Mouse (Mus musculus) lung, embryonic 15.5 days (tissue): Measurements from ENCODE around the gene Acsf2. TPM values are rescaled to one million over a fixed set of nuclear protein-coding genes. Genes with fewer than 3 reads are reported as not detected.
A peak's percentile ranks its signal among the peaks of the same experiment; 100 is the strongest.

ENCODE experiments used
- ATAC-seq: fragments of 200-750 bp; cut with Nextera tagmentation; 2 replicates; pipeline ENCODE4 v1.8.0; 2017; ENCODE audit warnings: moderate number of reproducible peaks, borderline replicate concordance; ENCODE audit not compliant: low FRiP score, low TSS enrichment; ENCODE audit errors: extremely low read depth
- H3K27ac ChIP-seq: fragments of 300-500 bp; sonication (generic); 2 replicates; pipeline ENCODE4 v1.5.1; 2015; ENCODE audit warnings: moderate library complexity, mild to moderate bottlenecking, inconsistent platforms
- H3K27me3 ChIP-seq: fragments of 300-500 bp; sonication (generic); 2 replicates; pipeline ENCODE4 v1.6.1; 2015; ENCODE audit warnings: inconsistent platforms
- H3K36me3 ChIP-seq: fragments of 300-500 bp; sonication (generic); 2 replicates; pipeline ENCODE4 v1.6.1; 2015; ENCODE audit warnings: inconsistent platforms
- H3K4me1 ChIP-seq: fragments of 300-500 bp; sonication (generic); 2 replicates; pipeline ENCODE4 v1.6.1; 2015; ENCODE audit warnings: inconsistent platforms
- H3K4me2 ChIP-seq: fragments of 300-500 bp; sonication (generic); 2 replicates; pipeline ENCODE4 v1.6.1; 2015; ENCODE audit warnings: inconsistent platforms, mild to moderate bottlenecking, moderate library complexity
- H3K4me3 ChIP-seq: fragments of 300-500 bp; sonication (generic); 2 replicates; pipeline ENCODE4 v1.5.1; 2015; ENCODE audit warnings: mild to moderate bottlenecking, inconsistent platforms
- H3K9ac ChIP-seq: fragments of 300-500 bp; sonication (generic); 2 replicates; pipeline ENCODE4 v1.6.1; 2015; ENCODE audit warnings: inconsistent platforms
- H3K9me3 ChIP-seq: fragments of 300-500 bp; sonication (generic); 2 replicates; pipeline ENCODE4 v1.6.1; 2016; ENCODE audit warnings: inconsistent platforms
- WGBS: fragments of 180-500 bp; shearing (Covaris S2); methylation state at CpG from one replicate; pipeline ENCODE4 v1.1.7; 2015; 5-methylcytosine and 5-hydroxymethylcytosine counted together
- polyA plus RNA-seq: library from polyadenylated mRNA; unstranded; fragments of >200 nt; fragmentation: Nextera tagmentation; extraction: Ambion mirVana; gene quantifications from 2 replicates; pipeline ENCODE4 v1.2.1, GENCODE M21; 2015

Acsf2 gene
- polyA plus RNA-seq, 1 experiment from 2014 or later, result 6.8 TPM

GRCm38 (mm10) chr11:94587511-94587910 is 14.2 kb downstream of the Acsf2 start:
- H3K4me1 ChIP-seq, result peaks cover 8% of the 10 kb centered on the region; the same call in 1 of the 2 replicates
- no peaks in the 10 kb centered on the region for H3K36me3 ChIP-seq
- WGBS, result 70% methylated on average over 6 of the region's 6 CpGs
- H3K4me3 ChIP-seq, result no peak overlapping the region
- H3K27me3 ChIP-seq, result no peaks in the 10 kb centered on the region
- H3K9me3 ChIP-seq, result no peaks in the 10 kb centered on the region
- no peak overlapping the region for H3K9ac ChIP-seq
- ATAC-seq, result no peak
- H3K4me2 ChIP-seq, result no peak overlapping the region
- H3K27ac ChIP-seq, result no peak overlapping the region

- H3K4me1 ChIP-seq, result no peaks in the 10 kb centered on the region
- H3K27me3 ChIP-seq, result no peaks in the 10 kb centered on the region
- WGBS, result 92% methylated on average over 9 of the region's 9 CpGs
- no peaks in the 10 kb centered on the region for H3K36me3 ChIP-seq
- no peak overlapping the region for H3K9ac ChIP-seq
- H3K4me3 ChIP-seq, result no peak overlapping the region
- H3K9me3 ChIP-seq, result no peaks in the 10 kb centered on the region
- ATAC-seq, result no peak
- no peak overlapping the region for H3K27ac ChIP-seq
- H3K4me2 ChIP-seq, result no peak overlapping the region
Observed at GRCm38 (mm10) chr11:94585091-94585490, 16.6 kb downstream of the Acsf2 start.

- H3K4me2 ChIP-seq, result no peak overlapping the region
- WGBS, result 79% methylated on average over 5 of the region's 5 CpGs
Observed at GRCm38 (mm10) chr11:94580111-94580740, 21.4 kb downstream of the Acsf2 start.

GRCm38 (mm10) chr11:94576361-94576760 is 25.3 kb downstream of the Acsf2 start:
- 87% methylated on average over 9 of the region's 9 CpGs for WGBS
- ATAC-seq, result no peak
- Histone ChIP-seq H3K27me3 (no peaks in the 10 kb centered on the region), H3K9me3 (no peaks in the 10 kb centered on the region), H3K36me3 (no peaks in the 10 kb centered on the region), H3K27ac (no peak overlapping the region), H3K4me3 (no peak overlapping the region), H3K9ac (no peak overlapping the region), H3K4me1 (no peaks in the 10 kb centered on the region), H3K4me2 (no peak overlapping the region)

More at GRCm38 (mm10) chr11:94580111-94580740, 21.4 kb downstream of the Acsf2 start:
- no peak for ATAC-seq
- no peak overlapping the region for H3K4me3 ChIP-seq
- H3K4me1 ChIP-seq, result no peaks in the 10 kb centered on the region
- no peak overlapping the region for H3K9ac ChIP-seq
- no peaks in the 10 kb centered on the region for H3K9me3 ChIP-seq
- H3K27ac ChIP-seq, result no peak overlapping the region
- H3K27me3 ChIP-seq, result no peaks in the 10 kb centered on the region
- H3K36me3 ChIP-seq, result no peaks in the 10 kb centered on the region

- no peak overlapping the region for H3K4me3 ChIP-seq
- H3K27ac ChIP-seq, result no peak overlapping the region
- no peaks in the 10 kb centered on the region for H3K27me3 ChIP-seq
- no peak for ATAC-seq
- WGBS, result 66% methylated on average over 2 of the region's 2 CpGs
- H3K36me3 ChIP-seq, result no peaks in the 10 kb centered on the region
- H3K9me3 ChIP-seq, result no peaks in the 10 kb centered on the region
- no peak overlapping the region for H3K4me2 ChIP-seq
- H3K9ac ChIP-seq, result no peak overlapping the region
- H3K4me1 ChIP-seq, result no peaks in the 10 kb centered on the region
Observed at GRCm38 (mm10) chr11:94575036-94575435, 26.6 kb downstream of the Acsf2 start.

- 25% methylated on average over 7 of the region's 7 CpGs for WGBS
- H3K9ac ChIP-seq, result no peak overlapping the region
Observed at GRCm38 (mm10) chr11:94574560-94574959, 27.1 kb downstream of the Acsf2 start.

GRCm38 (mm10) chr11:94571850-94572249 is 29.8 kb downstream of the Acsf2 start:
- 97% methylated on average over 1 of the region's 1 CpGs for WGBS
- no peaks in the 10 kb centered on the region for H3K9me3 ChIP-seq
- no peak overlapping the region for H3K4me2 ChIP-seq
- H3K36me3 ChIP-seq, result peaks cover 9% of the 10 kb centered on the region; the same call in 1 of the 2 replicates
- ATAC-seq, result no peak
- H3K4me3 ChIP-seq, result no peak overlapping the region
- H3K4me1 ChIP-seq, result no peaks in the 10 kb centered on the region
- H3K27ac ChIP-seq, result no peak overlapping the region
- no peak overlapping the region for H3K9ac ChIP-seq
- no peaks in the 10 kb centered on the region for H3K27me3 ChIP-seq

More at GRCm38 (mm10) chr11:94574560-94574959, 27.1 kb downstream of the Acsf2 start:
- Histone ChIP-seq H3K27me3 (no peaks in the 10 kb centered on the region), H3K9me3 (no peaks in the 10 kb centered on the region), H3K36me3 (peaks cover under 1% of the 10 kb centered on the region; the same call in 1 of the 2 replicates), H3K27ac (no peak overlapping the region), H3K4me1 (no peaks in the 10 kb centered on the region), H3K4me3 (no peak overlapping the region), H3K4me2 (no peak overlapping the region)
- ATAC-seq, result no peak

- 56% methylated on average over 9 of the region's 9 CpGs for WGBS
- no peaks in the 10 kb centered on the region for H3K27me3 ChIP-seq
- H3K9me3 ChIP-seq, result no peaks in the 10 kb centered on the region
- peak overlapping the region; percentile 63 for H3K27ac ChIP-seq
- no peak overlapping the region for H3K4me2 ChIP-seq
- ATAC-seq, result peak; percentile 36; the same call in 1 of the 2 replicates
- H3K4me1 ChIP-seq, result no peaks in the 10 kb centered on the region
- no peak overlapping the region for H3K4me3 ChIP-seq
- H3K9ac ChIP-seq, result no peak overlapping the region
- H3K36me3 ChIP-seq, result peaks cover 9% of the 10 kb centered on the region; the same call in 1 of the 2 replicates
Observed at GRCm38 (mm10) chr11:94570612-94571011, 31.1 kb downstream of the Acsf2 start.

GRCm38 (mm10) chr11:94567326-94567725 is 34.3 kb downstream of the Acsf2 start:
- no peak overlapping the region for H3K4me2 ChIP-seq
- H3K4me3 ChIP-seq, result no peak overlapping the region
- H3K27me3 ChIP-seq, result peaks cover 8% of the 10 kb centered on the region; the same call in 1 of the 2 replicates
- ATAC-seq, result no peak
- H3K9ac ChIP-seq, result no peak overlapping the region
- peaks cover 9% of the 10 kb centered on the region; the same call in 1 of the 2 replicates for H3K36me3 ChIP-seq
- no peak overlapping the region for H3K27ac ChIP-seq
- H3K4me1 ChIP-seq, result peaks cover 16% of the 10 kb centered on the region
- 86% methylated on average over 7 of the region's 7 CpGs for whole genome bisulfite sequencing
- no peaks in the 10 kb centered on the region for H3K9me3 ChIP-seq

GRCm38 (mm10) chr11:94566534-94566933 is 35.1 kb downstream of the Acsf2 start:
- WGBS, result 61% methylated on average over 6 of the region's 6 CpGs
- H3K4me3 ChIP-seq, result no peak overlapping the region

GRCm38 (mm10) chr11:94565151-94565479 is 36.6 kb downstream of the Acsf2 start:
- Histone ChIP-seq H3K4me3 (peak overlapping the region; percentile 14), H3K27ac (no peak overlapping the region), H3K27me3 (peaks cover 8% of the 10 kb centered on the region; the same call in 1 of the 2 replicates), H3K9ac (no peak overlapping the region), H3K9me3 (no peaks in the 10 kb centered on the region), H3K36me3 (peaks cover 9% of the 10 kb centered on the region; the same call in 1 of the 2 replicates), H3K4me1 (peaks cover 16% of the 10 kb centered on the region), H3K4me2 (peak overlapping the region; percentile 53)
- ATAC-seq, result no peak
- WGBS, result 23% methylated on average over 16 of the region's 16 CpGs

More at GRCm38 (mm10) chr11:94566534-94566933, 35.1 kb downstream of the Acsf2 start:
- peaks cover 8% of the 10 kb centered on the region; the same call in 1 of the 2 replicates for H3K27me3 ChIP-seq
- no peak overlapping the region for H3K27ac ChIP-seq
- H3K9ac ChIP-seq, result no peak overlapping the region
- peaks cover 16% of the 10 kb centered on the region for H3K4me1 ChIP-seq
- H3K9me3 ChIP-seq, result no peaks in the 10 kb centered on the region
- peaks cover 9% of the 10 kb centered on the region; the same call in 1 of the 2 replicates for H3K36me3 ChIP-seq
- no peak overlapping the region for H3K4me2 ChIP-seq
- ATAC-seq, result no peak

GRCm38 (mm10) chr11:94564437-94565150 is 37.1 kb downstream of the Acsf2 start, which contains the start of gene Chad:
Gene Chad, plus strand, starts transcription at chr11:94565047.
- 6% methylated on average over 35 of the region's 35 CpGs for WGBS
- peak; percentile 48; the same call in 1 of the 2 replicates for ATAC-seq
- Histone ChIP-seq H3K4me3 (peak within 1 kb of the TSS; percentile 14), H3K36me3 (peaks cover 8% of the 10 kb centered on the region; the same call in 1 of the 2 replicates), H3K9ac (peak within 1 kb of the TSS; percentile 19; the same call in 1 of the 2 replicates), H3K9me3 (no peaks in the 10 kb centered on the region), H3K4me2 (peak within 1 kb of the TSS; percentile 53), H3K27ac (no peak within 1 kb of the TSS), H3K27me3 (peaks cover 8% of the 10 kb centered on the region; the same call in 1 of the 2 replicates), H3K4me1 (peaks cover 16% of the 10 kb centered on the region)
